Mouse (Mus musculus): ENCODE data around the gene Atg4d.
"Not testable (repeated sequence)": the region's sequence is repeated elsewhere in the genome, so short reads cannot be mapped to it uniquely, and the experiment has no call there.

The Atg4d gene

GRCm38 (mm10) chr9:21269590-21269989 is 4.5 kb downstream of the Atg4d start:
- ATAC-seq (ENCODE audit: insufficient number of reproducible peaks, low FRiP score, low TSS enrichment) = not testable (repeated sequence)

GRCm38 (mm10) chr9:21272391-21272790 is 7.3 kb downstream of the Atg4d start:
- ATAC-seq (ENCODE audit: insufficient number of reproducible peaks, low FRiP score, low TSS enrichment) = no peak

- ATAC-seq (ENCODE audit: insufficient number of reproducible peaks, low FRiP score, low TSS enrichment) = no peak
Observed at GRCm38 (mm10) chr9:21273094-21273493, 8.0 kb downstream of the Atg4d start.

- no peak for ATAC-seq (ENCODE audit: insufficient number of reproducible peaks, low FRiP score, low TSS enrichment)
Observed at GRCm38 (mm10) chr9:21273520-21274228, 8.6 kb downstream of the Atg4d start.

- no peak for ATAC-seq (ENCODE audit: insufficient number of reproducible peaks, low FRiP score, low TSS enrichment)
Observed at GRCm38 (mm10) chr9:21274336-21274735, 9.2 kb downstream of the Atg4d start.

GRCm38 (mm10) chr9:21275013-21275710 is 10.1 kb downstream of the Atg4d start:
- no peak for ATAC-seq (ENCODE audit: insufficient number of reproducible peaks, low FRiP score, low TSS enrichment)

DNA sequence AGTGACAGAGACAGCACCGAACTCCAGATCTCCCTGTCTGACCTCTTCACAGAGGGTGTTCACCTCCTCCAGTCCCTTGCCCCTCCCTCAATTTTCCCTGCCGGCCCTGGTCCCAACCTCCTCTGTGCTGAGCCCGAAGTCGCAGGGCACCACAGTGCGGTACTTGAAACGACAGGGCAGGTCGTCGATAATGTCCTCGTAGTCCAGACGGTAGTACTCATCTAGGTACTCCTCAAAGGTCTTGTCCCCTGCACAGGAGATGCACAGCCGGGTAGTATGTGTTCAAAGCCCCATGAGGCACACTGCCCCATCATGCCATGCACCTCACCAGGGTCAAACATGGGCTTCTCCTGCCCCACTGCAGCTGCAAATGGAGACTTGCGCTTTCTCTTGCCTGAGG is 10.6 kb downstream of the Atg4d start:
- ATAC-seq (ENCODE audit: insufficient number of reproducible peaks, low FRiP score, low TSS enrichment) = no peak

DNA sequence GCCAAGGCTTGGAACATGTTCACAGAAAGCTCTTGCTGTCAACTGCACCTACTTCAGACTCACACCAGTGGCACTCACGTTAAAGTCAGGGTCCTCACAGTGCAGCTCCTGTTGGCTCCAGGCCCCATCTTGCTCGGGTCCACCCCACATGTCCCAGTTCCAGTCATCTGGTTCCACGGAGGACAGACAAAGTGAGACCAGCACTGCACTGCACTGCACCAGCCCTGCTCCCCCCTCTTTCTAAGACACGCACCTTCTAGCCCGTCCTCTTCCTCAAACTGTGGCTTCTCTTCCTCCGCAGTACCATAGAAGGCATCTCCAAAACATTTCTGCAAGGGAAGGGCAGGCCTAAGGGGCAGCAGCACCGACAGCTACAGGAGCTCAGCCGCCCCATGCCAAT is 11.2 kb downstream of the Atg4d start:
- no peak for ATAC-seq (ENCODE audit: insufficient number of reproducible peaks, low FRiP score, low TSS enrichment)

GRCm38 (mm10) chr9:21277776-21278175 is 12.7 kb downstream of the Atg4d start:
- no peak for ATAC-seq (ENCODE audit: insufficient number of reproducible peaks, low FRiP score, low TSS enrichment)

GRCm38 (mm10) chr9:21283591-21283990 is 18.5 kb downstream of the Atg4d start:
- no peak for ATAC-seq (ENCODE audit: insufficient number of reproducible peaks, low FRiP score, low TSS enrichment)

GRCm38 (mm10) chr9:21283994-21284393 is 18.9 kb downstream of the Atg4d start:
- ATAC-seq (ENCODE audit: insufficient number of reproducible peaks, low FRiP score, low TSS enrichment) = no peak

- ATAC-seq (ENCODE audit: insufficient number of reproducible peaks, low FRiP score, low TSS enrichment) = no peak
Observed at GRCm38 (mm10) chr9:21286753-21287152, 21.7 kb downstream of the Atg4d start.

DNA sequence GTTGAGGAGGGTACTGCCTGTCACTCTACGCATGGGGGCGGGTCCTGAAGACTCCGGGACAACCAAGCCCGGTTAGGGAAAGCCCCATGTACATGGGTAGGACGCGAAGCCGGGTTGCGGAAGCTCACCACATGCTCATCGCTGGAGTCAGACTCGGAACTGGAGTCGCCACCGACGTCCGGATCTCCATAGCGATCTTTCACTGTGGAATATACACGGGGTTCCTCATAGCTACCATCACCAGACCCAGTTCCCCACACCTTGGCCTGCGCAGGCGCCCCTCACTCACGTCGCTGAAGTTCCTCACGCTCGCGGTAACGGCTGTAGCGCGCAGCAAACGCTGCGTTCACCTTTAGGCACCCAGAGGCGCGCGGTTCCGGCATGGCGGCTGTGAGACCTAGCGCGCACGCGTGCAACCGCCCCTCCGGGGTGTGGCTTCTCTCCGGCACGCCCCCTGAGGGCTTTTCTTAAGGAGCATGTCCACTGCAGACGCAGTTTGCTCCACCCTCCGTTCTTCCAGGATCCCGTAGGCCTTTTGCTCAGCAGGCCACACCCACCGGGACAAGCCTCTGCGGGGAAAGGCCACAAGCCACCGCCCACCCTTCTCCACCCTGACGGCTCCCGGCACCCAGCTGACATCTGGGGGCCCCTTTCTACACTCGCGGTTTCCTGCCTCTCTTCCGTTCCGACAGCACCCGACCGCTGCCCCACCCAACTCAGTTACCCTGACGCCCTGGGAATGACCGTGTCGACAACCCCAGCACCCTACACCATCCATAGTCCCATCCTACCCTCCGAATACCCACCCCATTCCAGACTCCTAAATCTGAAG is 22.7 kb downstream of the Atg4d start, which contains the start of gene Kri1:
Kri1 (minus strand) TSS at position 399 of the 832 bp plus-strand sequence.
- ATAC-seq (ENCODE audit: insufficient number of reproducible peaks, low FRiP score, low TSS enrichment) = peak; percentile 78

- ATAC-seq (ENCODE audit: insufficient number of reproducible peaks, low FRiP score, low TSS enrichment) = no peak
Observed at GRCm38 (mm10) chr9:21288404-21289336, 23.6 kb downstream of the Atg4d start.

DNA sequence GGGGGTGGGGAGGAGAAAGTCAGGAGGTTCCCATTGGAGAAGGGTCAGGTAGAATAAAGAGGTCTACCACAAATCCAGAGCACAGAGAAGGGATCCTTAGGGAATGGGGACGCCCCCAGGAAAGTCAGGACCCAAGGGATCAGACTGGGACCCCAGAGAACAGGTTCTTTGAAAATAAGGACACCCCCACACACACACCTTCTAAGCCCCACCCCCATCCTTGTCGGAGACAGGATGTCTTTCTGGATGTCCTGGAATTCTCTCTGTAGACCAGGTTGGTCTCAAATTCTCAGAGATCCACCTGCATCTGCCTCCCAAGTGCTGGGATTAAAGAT is 24.2 kb downstream of the Atg4d start:
- ATAC-seq (ENCODE audit: insufficient number of reproducible peaks, low FRiP score, low TSS enrichment) = no peak

DNA sequence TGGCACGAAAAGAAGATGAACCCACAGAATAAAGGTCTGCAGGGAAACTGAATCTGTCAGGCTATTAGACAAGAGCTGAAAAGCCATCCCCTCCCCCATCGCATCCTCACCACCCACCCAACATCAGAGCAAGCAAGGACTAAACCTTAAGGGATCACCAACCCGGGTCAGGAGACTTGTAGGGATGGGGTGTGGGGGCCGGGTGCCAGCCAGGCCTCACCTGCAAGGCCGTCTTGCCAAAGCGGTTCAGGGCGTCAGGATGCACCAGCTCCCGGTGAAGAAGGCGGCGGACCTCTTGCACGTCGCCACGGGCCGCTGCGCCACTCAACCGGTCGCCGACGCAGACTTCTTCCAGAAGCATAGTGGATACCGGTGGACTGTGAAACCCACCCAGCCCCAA is 25.5 kb downstream of the Atg4d start:
- ATAC-seq (ENCODE audit: insufficient number of reproducible peaks, low FRiP score, low TSS enrichment) = peak; percentile 2; the same call in 1 of the 2 replicates

DNA sequence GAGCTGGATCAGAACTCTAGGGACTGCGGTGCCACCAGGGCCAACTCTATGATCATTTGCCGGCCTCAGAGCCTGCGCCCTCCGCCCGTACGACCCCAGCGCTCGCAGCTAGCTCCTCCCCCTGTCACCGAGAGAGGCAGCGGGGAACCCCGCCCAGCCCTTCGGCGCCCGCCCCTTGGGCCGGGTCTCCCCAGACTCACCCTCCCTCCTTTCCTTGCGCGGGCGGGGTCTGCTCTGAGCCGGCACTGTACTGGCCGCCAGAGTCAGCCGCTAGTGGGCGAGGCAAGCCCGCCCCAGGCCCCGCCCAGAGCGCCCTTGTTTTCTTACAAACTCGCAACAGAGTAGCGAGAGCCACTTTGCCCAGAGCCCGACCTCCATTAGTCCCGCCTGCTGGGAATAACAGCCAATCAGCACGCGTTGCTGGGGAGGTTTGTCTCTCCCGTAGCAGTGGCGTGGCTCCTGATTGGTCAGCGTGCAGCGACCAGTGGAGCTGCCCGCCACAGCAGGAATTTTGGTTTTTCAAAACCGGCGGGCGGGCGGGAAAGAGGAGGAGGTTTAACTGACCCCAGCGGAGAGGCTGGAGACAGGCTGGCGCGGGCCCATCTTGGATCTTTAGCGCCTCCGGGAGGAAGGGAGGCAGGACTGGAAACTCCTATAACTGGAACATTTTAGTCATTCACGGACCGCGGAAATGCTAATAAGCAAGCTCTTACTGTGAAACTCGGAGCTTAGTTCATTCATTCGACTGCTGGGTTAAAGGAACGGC is 26.1 kb downstream of the Atg4d start, which contains the start of gene Cdkn2d:
Cdkn2d (minus strand) TSS at position 386 of the 766 bp plus-strand sequence.
- ATAC-seq (ENCODE audit: insufficient number of reproducible peaks, low FRiP score, low TSS enrichment) = peak; percentile 94

GRCm38 (mm10) chr9:21291868-21292267 is 26.8 kb downstream of the Atg4d start:
- ATAC-seq (ENCODE audit: insufficient number of reproducible peaks, low FRiP score, low TSS enrichment) = not testable (repeated sequence)

DNA sequence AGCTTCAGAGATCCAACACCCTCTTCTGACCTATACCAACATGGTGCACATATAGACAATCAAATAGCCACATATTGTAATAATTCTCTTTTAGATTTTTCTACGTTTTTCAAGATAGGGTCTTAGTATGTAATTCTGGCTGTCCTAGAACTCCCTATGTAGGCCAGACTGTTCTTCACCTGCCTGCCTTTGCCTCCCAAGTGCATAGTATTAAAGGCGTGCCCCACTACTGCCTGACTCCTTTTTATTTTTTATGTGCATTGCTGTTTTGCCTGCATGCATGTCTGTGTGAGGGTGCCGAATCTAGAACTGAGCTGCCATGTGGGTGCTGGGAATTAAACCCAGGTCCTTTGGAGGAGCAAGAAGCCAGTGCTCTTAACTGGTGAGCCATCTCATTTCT is 27.2 kb downstream of the Atg4d start:
- no peak for ATAC-seq (ENCODE audit: insufficient number of reproducible peaks, low FRiP score, low TSS enrichment)

All from cerebellum, adult (tissue).